Mouse (Mus musculus) embryonic facial prominence, embryonic 14.5 days (tissue): ENCODE measurements at regions not wholly inside any gene's neighbourhood (a gene's known extent, or its start where the extent isn't known, plus 50 kb on each side); places are given as distances from the start of the nearest gene placed in this dataset.

ENCODE experiments used
- ATAC-seq: fragments of 200-750 bp; cut with Nextera tagmentation; 2 replicates; pipeline ENCODE4 v1.8.0; 2017; ENCODE audit warnings: low read depth, moderate number of reproducible peaks, moderate TSS enrichment
- DNase-seq: peaks from one replicate; pipeline ENCODE4 v3.0.0-alpha.2; 2015; ENCODE audit warnings: low spot score
- H3K27ac ChIP-seq: fragments of 300-500 bp; sonication (generic); replicated peaks from 2 replicates; pipeline ENCODE4 v1.5.1; 2014; ENCODE audit warnings: low read depth, mild to moderate bottlenecking, low read length, moderate library complexity
- H3K27me3 ChIP-seq: fragments of 300-500 bp; sonication (generic); replicated peaks from 2 replicates; pipeline ENCODE4 v1.6.1; 2014; ENCODE audit warnings: low read length; ENCODE audit not compliant: control insufficient read depth, insufficient read depth
- H3K36me3 ChIP-seq: fragments of 300-500 bp; sonication (generic); 2 replicates; pipeline ENCODE4 v1.6.1; 2014; ENCODE audit warnings: low read length, mixed read lengths; ENCODE audit not compliant: control insufficient read depth, insufficient read depth
- H3K4me1 ChIP-seq: fragments of 300-500 bp; sonication (generic); 2 replicates; pipeline ENCODE4 v1.6.1; 2014; ENCODE audit warnings: antibody characterized with exemption, low read length; ENCODE audit not compliant: control insufficient read depth, insufficient read depth
- H3K4me2 ChIP-seq: fragments of 300-500 bp; sonication (generic); 2 replicates; pipeline ENCODE4 v1.6.1; 2014; ENCODE audit warnings: low read depth, mild to moderate bottlenecking, low read length, moderate library complexity, mixed read lengths
- H3K4me3 ChIP-seq: fragments of 300-500 bp; sonication (generic); 2 replicates; pipeline ENCODE4 v1.5.1; 2014; ENCODE audit warnings: low read depth, mild to moderate bottlenecking, low read length
- H3K9ac ChIP-seq: fragments of 300-500 bp; sonication (generic); 2 replicates; pipeline ENCODE4 v1.6.1; 2014; ENCODE audit warnings: low read depth, mild to moderate bottlenecking, low read length, moderate library complexity, mixed read lengths
- H3K9me3 ChIP-seq: fragments of 300-500 bp; sonication (generic); 2 replicates; pipeline ENCODE4 v1.6.1; 2016; ENCODE audit warnings: low read length; ENCODE audit not compliant: control insufficient read depth
- WGBS: fragments of 180-500 bp; shearing (Covaris S2); extraction: QIAGEN DNeasy Blood & Tissue Kit; methylation state at CpG from one replicate; pipeline ENCODE4 v1.1.7; 2014; 5-methylcytosine and 5-hydroxymethylcytosine counted together

DNA sequence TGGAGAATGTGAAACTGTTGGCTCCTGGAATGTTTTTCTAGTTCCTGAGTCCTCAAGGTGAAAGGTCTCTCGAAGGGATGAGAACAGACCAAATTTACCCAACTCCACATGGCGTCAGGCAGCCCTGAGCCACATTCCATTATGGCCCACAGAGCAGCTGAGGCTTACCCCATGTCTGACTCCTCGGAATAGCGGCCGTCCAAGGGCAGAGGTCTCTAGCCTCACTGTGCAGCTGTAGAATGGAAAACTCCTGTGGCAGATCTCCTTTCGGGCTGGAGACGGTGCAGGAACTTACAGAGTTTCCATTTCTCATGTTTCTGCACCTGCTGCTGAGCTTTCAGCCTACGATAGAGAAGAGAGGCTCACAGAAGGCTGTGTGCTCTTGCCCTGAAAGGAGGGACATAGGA is 69.1 kb upstream of the Eed start:
- Histone ChIP-seq H3K9me3 (no peaks in the 10 kb centered on the region), H3K4me2 (no peak overlapping the region), H3K27me3 (no peaks in the 10 kb centered on the region), H3K27ac (no peak overlapping the region), H3K4me1 (peaks cover 3% of the 10 kb centered on the region; the same call in 1 of the 2 replicates), H3K4me3 (no peak overlapping the region), H3K36me3 (no peaks in the 10 kb centered on the region), H3K9ac (no peak overlapping the region)
- peak; percentile 81 for ATAC-seq
- peak; percentile 74 for DNase-seq
- WGBS: 58% methylated on average over 8 of the region's 8 CpGs

GRCm38 (mm10) chr7:90054795-90055511 is 74.2 kb upstream of the Eed start:
- H3K9ac ChIP-seq: no peak overlapping the region
- 26% methylated on average over 7 of the region's 7 CpGs for WGBS
- ATAC-seq (0 out of 2 replicates have a peak, but pooled peaks have one; percentile 20), DNase-seq (no peak)
- H3K27ac ChIP-seq: 0 out of 2 replicates have a peak overlapping the region, but pooled peaks have one; percentile 8
- H3K9me3 ChIP-seq: no peaks in the 10 kb centered on the region
- no peaks in the 10 kb centered on the region for H3K27me3 ChIP-seq
- peaks cover 14% of the 10 kb centered on the region for H3K4me1 ChIP-seq
- no peaks in the 10 kb centered on the region for H3K36me3 ChIP-seq
- H3K4me2 ChIP-seq: no peak overlapping the region
- no peak overlapping the region for H3K4me3 ChIP-seq

DNA sequence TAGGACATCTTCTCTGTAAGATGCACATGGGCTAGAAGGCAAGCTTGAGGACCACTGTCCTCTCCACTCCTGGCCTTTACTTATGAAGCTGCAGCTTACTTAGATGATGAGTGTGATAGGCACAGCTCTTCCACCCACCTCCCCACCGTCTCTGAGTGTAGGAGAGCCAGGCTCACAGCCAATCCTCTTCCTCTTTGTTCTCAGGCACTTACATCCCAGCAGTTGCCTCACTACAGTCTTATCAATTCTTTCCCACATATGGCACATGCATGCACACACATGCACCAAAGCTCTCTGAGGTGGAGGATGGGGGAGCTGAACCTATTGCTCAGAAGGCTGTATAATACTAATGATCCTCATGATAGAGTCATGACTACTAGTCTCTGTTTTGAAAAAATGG is 72.1 kb upstream of the Picalm start:
- Histone ChIP-seq H3K9me3 (no peaks in the 10 kb centered on the region), H3K9ac (no peak overlapping the region), H3K4me3 (no peak overlapping the region), H3K4me1 (peaks cover 36% of the 10 kb centered on the region), H3K36me3 (no peaks in the 10 kb centered on the region), H3K27ac (no peak overlapping the region), H3K4me2 (no peak overlapping the region), H3K27me3 (no peaks in the 10 kb centered on the region)
- 80% methylated on average over 1 of the region's 1 CpGs for WGBS
- no peak for DNase-seq
- no peak for ATAC-seq

DNA sequence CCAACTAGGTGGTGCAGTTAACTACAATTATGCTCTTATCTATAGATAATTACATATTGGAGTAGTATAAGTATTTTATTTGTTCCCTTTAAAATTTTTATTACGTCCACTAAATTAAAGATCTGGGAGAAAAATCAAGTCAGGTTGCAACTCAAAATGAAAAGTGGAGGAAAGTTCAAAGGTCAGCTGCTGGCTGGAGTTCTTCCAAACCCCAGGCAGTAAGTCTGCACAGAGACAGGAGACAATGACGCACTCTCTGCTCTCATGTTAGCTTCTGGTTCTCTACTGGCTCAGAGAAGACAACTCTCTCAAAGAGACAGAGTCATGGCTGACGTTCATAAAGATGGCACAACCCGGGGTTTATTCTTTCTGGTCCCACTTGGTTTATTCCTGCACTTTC is 71.4 kb upstream of the Picalm start:
- H3K27ac ChIP-seq: no peak overlapping the region
- ATAC-seq (no peak), DNase-seq (no peak)
- no peaks in the 10 kb centered on the region for H3K27me3 ChIP-seq
- WGBS: 81% methylated on average over 4 of the region's 4 CpGs
- no peaks in the 10 kb centered on the region for H3K9me3 ChIP-seq
- no peak overlapping the region for H3K4me3 ChIP-seq
- H3K9ac ChIP-seq: no peak overlapping the region
- no peaks in the 10 kb centered on the region for H3K36me3 ChIP-seq
- no peak overlapping the region for H3K4me2 ChIP-seq
- H3K4me1 ChIP-seq: peaks cover 36% of the 10 kb centered on the region

DNA sequence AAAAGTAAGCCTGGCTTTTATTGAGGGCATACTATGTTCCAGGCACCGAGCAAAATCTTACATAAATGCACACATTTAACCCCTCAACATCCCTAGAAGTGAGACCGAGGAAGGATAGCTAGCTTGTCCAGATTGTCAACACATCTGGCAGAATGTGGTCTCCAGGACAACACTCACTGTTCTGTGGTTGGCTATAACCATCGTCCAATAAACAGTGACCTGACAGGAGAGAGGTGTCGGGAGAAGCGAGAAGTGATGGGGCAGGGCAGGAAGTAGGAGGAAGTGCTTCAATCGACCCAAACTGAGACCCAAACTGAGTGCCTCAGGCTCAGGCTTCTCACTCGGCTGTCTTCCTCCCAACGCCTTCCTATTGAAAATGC is 70.8 kb upstream of the Picalm start:
- Histone ChIP-seq H3K4me1 (peaks cover 36% of the 10 kb centered on the region), H3K36me3 (no peaks in the 10 kb centered on the region), H3K4me3 (no peak overlapping the region), H3K27me3 (no peaks in the 10 kb centered on the region), H3K4me2 (no peak overlapping the region), H3K27ac (peak overlapping the region; percentile 68), H3K9me3 (no peaks in the 10 kb centered on the region), H3K9ac (no peak overlapping the region)
- no peak for ATAC-seq
- no peak for DNase-seq
- WGBS: 55% methylated on average over 8 of the region's 8 CpGs

DNA sequence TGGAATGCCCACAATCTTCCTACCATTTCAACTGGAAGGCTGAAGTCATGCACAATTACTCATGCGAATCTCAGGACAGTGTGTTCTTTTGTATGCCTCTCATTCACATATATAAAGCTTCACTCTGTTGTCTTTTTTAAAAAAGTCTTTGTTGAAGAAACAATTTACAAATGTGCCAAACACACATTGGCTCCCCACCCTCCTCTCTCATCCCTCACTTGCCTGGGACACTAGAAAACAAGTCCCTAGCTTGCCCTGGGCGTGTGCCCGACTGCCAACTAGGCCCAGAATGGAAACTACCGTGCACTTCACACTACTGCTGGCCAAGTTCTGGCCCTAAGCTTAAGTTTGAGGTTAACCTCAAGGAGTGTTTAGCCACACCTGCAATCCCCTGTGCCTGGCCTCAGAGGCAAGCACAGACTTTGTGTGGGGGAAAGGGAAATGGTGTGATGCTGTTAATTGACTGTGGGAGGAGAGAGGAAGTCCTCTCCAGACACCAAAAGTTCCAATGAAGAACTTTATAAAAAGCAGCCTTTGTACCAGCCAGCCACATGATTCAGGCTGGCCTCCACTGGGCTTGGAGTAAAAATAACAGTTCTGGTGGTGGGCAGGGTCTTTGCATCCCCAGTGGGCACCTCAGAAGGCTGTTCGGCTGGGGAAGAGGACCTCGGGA is 70.2 kb upstream of the Picalm start:
- H3K27me3 ChIP-seq: no peaks in the 10 kb centered on the region
- peak overlapping the region; percentile 68 for H3K27ac ChIP-seq
- H3K4me3 ChIP-seq: no peak overlapping the region
- H3K4me1 ChIP-seq: peaks cover 34% of the 10 kb centered on the region
- H3K36me3 ChIP-seq: no peaks in the 10 kb centered on the region
- no peak overlapping the region for H3K4me2 ChIP-seq
- H3K9ac ChIP-seq: no peak overlapping the region
- WGBS: 56% methylated on average over 6 of the region's 6 CpGs
- H3K9me3 ChIP-seq: no peaks in the 10 kb centered on the region
- DNase-seq: peak; percentile 47
- ATAC-seq: peak; percentile 76

GRCm38 (mm10) chr7:90060343-90061175 is 69.5 kb upstream of the Picalm start:
- DNase-seq (no peak), ATAC-seq (no peak)
- no peaks in the 10 kb centered on the region for H3K9me3 ChIP-seq
- peak overlapping the region; percentile 68 for H3K27ac ChIP-seq
- no peaks in the 10 kb centered on the region for H3K27me3 ChIP-seq
- no peak overlapping the region for H3K9ac ChIP-seq
- H3K4me2 ChIP-seq: peak overlapping the region; percentile 14; the same call in 1 of the 2 replicates
- H3K4me3 ChIP-seq: no peak overlapping the region
- H3K36me3 ChIP-seq: no peaks in the 10 kb centered on the region
- 74% methylated on average over 16 of the region's 16 CpGs for WGBS
- H3K4me1 ChIP-seq: peaks cover 30% of the 10 kb centered on the region

DNA sequence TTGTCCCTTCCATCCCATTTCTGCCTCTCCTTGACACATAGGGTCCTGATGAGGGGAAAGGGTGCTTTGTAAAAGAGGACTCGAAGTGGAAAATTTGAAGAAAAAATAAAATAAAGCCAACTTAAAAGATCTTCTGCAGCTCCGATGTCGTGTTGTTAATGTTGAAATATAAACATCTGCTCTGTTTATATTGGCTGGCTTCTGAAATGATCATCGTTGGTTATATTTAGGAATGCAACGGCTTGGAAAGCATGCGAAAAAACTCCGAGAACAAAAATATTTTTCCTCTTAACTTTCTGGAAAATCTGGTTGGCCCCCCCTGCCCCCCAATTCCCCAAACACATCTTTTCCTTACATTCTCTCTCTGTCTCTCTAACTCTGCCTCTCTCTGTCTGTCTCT is 68.3 kb upstream of the Picalm start:
- no peak overlapping the region; the same call in 1 of the 2 replicates for H3K9ac ChIP-seq
- no peak for ATAC-seq
- peak; percentile 64 for DNase-seq
- no peaks in the 10 kb centered on the region for H3K9me3 ChIP-seq
- H3K36me3 ChIP-seq: no peaks in the 10 kb centered on the region
- WGBS: 46% methylated on average over 7 of the region's 7 CpGs
- no peaks in the 10 kb centered on the region for H3K27me3 ChIP-seq
- no peak overlapping the region for H3K4me3 ChIP-seq
- H3K4me2 ChIP-seq: peak overlapping the region; percentile 33
- H3K27ac ChIP-seq: peak overlapping the region; percentile 68
- peaks cover 30% of the 10 kb centered on the region for H3K4me1 ChIP-seq
